8 mouse cellular contexts compared by ENCODE assay signal in the genomic region with DNA sequence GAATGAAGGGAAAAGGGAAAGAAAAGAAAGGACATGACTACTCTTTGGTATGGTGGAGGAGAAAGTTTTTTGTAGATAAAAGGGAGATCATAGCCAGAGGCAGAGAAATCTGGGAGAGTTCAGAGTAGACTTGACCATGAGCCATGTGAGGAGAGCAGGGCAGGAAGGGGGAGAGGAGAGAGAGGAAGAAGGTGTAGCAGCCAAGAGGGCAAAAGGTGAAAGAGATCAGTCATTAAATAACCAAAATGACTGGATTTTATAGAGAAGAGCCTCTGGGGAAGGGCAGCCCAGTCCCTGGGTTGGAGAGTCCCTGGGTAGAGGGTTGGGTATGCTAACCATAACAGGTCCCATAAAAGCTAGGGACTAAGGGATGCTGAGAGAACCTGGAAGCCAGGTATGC. TPM values are rescaled to one million over a fixed set of nuclear protein-coding genes. Genes with fewer than 3 reads are reported as not detected.
DNase-seq lines count a peak whose midpoint lies in the region; ATAC-seq lines count a peak whose summit lies in the region.

No protein-coding gene starts in this region.

- H3K36me3 ChIP-seq in heart, embryonic 16.5 days (ENCODE audit: control insufficient read depth, insufficient read depth), result no peaks in the 10 kb centered on the region; the same call in 1 of the 2 replicates
- 0 out of 2 replicates have a peak, but pooled peaks cover 9% of the 10 kb centered on the region for H3K36me3 ChIP-seq in embryonic facial prominence, embryonic 14.5 days (ENCODE audit: control insufficient read depth, insufficient read depth, low read length)
- no peaks in the 10 kb centered on the region for H3K36me3 ChIP-seq in kidney, embryonic 14.5 days (ENCODE audit: control insufficient read depth, insufficient read depth, low read length)
- no peaks in the 10 kb centered on the region for H3K36me3 ChIP-seq in midbrain, embryonic 16.5 days (ENCODE audit: control insufficient read depth, insufficient read depth, low read length)

- no peaks in the 10 kb centered on the region for H3K9me3 ChIP-seq in heart, embryonic 16.5 days (replicated peaks; ENCODE audit: control insufficient read depth, low read length)
- H3K9me3 ChIP-seq in embryonic facial prominence, embryonic 14.5 days (ENCODE audit: control insufficient read depth, low read length), result no peaks in the 10 kb centered on the region
- H3K9me3 ChIP-seq in kidney, embryonic 14.5 days (ENCODE audit: control insufficient read depth, low read length), result no peaks in the 10 kb centered on the region
- H3K9me3 ChIP-seq in midbrain, embryonic 16.5 days (replicated peaks; ENCODE audit: control insufficient read depth, low read length, poor library complexity, severe bottlenecking), result no peaks in the 10 kb centered on the region; the same call in 1 of the 2 replicates

- no peak overlapping the region for H3K9ac ChIP-seq in heart, embryonic 16.5 days (ENCODE audit: low read length)
- H3K9ac ChIP-seq in embryonic facial prominence, embryonic 14.5 days (ENCODE audit: low read depth, low read length), result no peak overlapping the region; the same call in 1 of the 2 replicates
- no peak overlapping the region for H3K9ac ChIP-seq in kidney, embryonic 14.5 days (ENCODE audit: low read depth, low read length)
- H3K9ac ChIP-seq in midbrain, embryonic 16.5 days (ENCODE audit: low read depth, low read length), result no peak overlapping the region

- DNase-seq in heart, postnatal 25 days (ENCODE audit: low spot score), result no peak
- DNase-seq in embryonic facial prominence, embryonic 14.5 days (ENCODE audit: low spot score), result no peak
- DNase-seq in thymus, postnatal 14 days, result no peak
- no peak for DNase-seq in adrenal gland, postnatal 14 days

- H3K4me1 ChIP-seq in heart, embryonic 16.5 days (ENCODE audit: control insufficient read depth, insufficient read depth, low read length), result no peaks in the 10 kb centered on the region
- H3K4me1 ChIP-seq in embryonic facial prominence, embryonic 14.5 days (ENCODE audit: control insufficient read depth, insufficient read depth, low read length), result peaks cover 4% of the 10 kb centered on the region; the same call in 1 of the 2 replicates
- H3K4me1 ChIP-seq in kidney, embryonic 14.5 days (ENCODE audit: control insufficient read depth, insufficient read depth, low read length), result no peaks in the 10 kb centered on the region
- peaks cover 11% of the 10 kb centered on the region for H3K4me1 ChIP-seq in midbrain, embryonic 16.5 days (ENCODE audit: control insufficient read depth, insufficient read depth, low read length)

- peak overlapping the region; percentile 87 for H3K4me2 ChIP-seq in heart, embryonic 16.5 days (ENCODE audit: low read depth, low read length)
- H3K4me2 ChIP-seq in embryonic facial prominence, embryonic 14.5 days (ENCODE audit: low read depth, low read length), result peak overlapping the region; percentile 67
- H3K4me2 ChIP-seq in kidney, embryonic 14.5 days (replicated peaks; ENCODE audit: low read depth, low read length), result peak overlapping the region; percentile 48
- peak overlapping the region; percentile 52 for H3K4me2 ChIP-seq in midbrain, embryonic 16.5 days (ENCODE audit: low read length)

- H3K27ac ChIP-seq in heart, embryonic 16.5 days (ENCODE audit: low read length), result no peak overlapping the region
- no peak overlapping the region for H3K27ac ChIP-seq in embryonic facial prominence, embryonic 14.5 days (replicated peaks; ENCODE audit: low read depth, low read length)
- H3K27ac ChIP-seq in kidney, embryonic 14.5 days (ENCODE audit: low read depth, low read length), result no peak overlapping the region
- H3K27ac ChIP-seq in midbrain, embryonic 16.5 days (ENCODE audit: low read length), result no peak overlapping the region

- peak overlapping the region; percentile 85; the same call in 1 of the 2 replicates for H3K4me3 ChIP-seq in heart, embryonic 16.5 days (ENCODE audit: low read length)
- peak overlapping the region; percentile 89; the same call in 1 of the 2 replicates for H3K4me3 ChIP-seq in embryonic facial prominence, embryonic 14.5 days (ENCODE audit: low read depth, low read length)
- peak overlapping the region; percentile 82; the same call in 1 of the 2 replicates for H3K4me3 ChIP-seq in kidney, embryonic 14.5 days (ENCODE audit: low read length)
- no peak overlapping the region for H3K4me3 ChIP-seq in midbrain, embryonic 16.5 days (ENCODE audit: low read depth, low read length)

- intact Hi-C loops in heart, postnatal 25 days (cut with DNase I), result loop anchor here (5.0 kb wide), 2 partner anchors 86 to 344 kb away; a partner anchor contains a TSS

- no peaks in the 10 kb centered on the region for H3K27me3 ChIP-seq in heart, embryonic 16.5 days (ENCODE audit: control insufficient read depth, insufficient read depth, low read length)
- no peaks in the 10 kb centered on the region for H3K27me3 ChIP-seq in embryonic facial prominence, embryonic 14.5 days (replicated peaks; ENCODE audit: control insufficient read depth, insufficient read depth, low read length)
- no peaks in the 10 kb centered on the region for H3K27me3 ChIP-seq in kidney, embryonic 14.5 days (ENCODE audit: control insufficient read depth, insufficient read depth, low read length)
- no peaks in the 10 kb centered on the region for H3K27me3 ChIP-seq in midbrain, embryonic 16.5 days (ENCODE audit: control insufficient read depth, insufficient read depth, low read depth, low read length)

- no peak for ATAC-seq in heart, embryonic 16.5 days (replicated peaks; ENCODE audit: extremely low read depth, insufficient read depth, low FRiP score)
- ATAC-seq in embryonic facial prominence, embryonic 14.5 days (ENCODE audit: low read depth), result no peak
- no peak for ATAC-seq in kidney, embryonic 14.5 days (ENCODE audit: low FRiP score, low TSS enrichment)
- peak; percentile 21; the same call in 1 of the 2 replicates for ATAC-seq in midbrain, embryonic 16.5 days
- no peak for ATAC-seq in granulocyte monocyte progenitor cell, adult 5-6 weeks (replicated peaks; ENCODE audit: poor library complexity, severe bottlenecking)

RNA-seq across cellular contexts. Expression of a gene that starts 0.9 kb away (rescaled TPM):
- polyA plus RNA-seq in heart, embryonic 16.5 days (2015; fragmentation: Nextera tagmentation; extraction: Ambion mirVana), result 6.6 TPM in 2 replicates
- total RNA-seq in heart, postnatal 25 days (2021), result 10 to 100 TPM; 11.9 to 12.0 TPM
- 14.3 and 16.5 TPM in 2 replicates for polyA plus RNA-seq in embryonic facial prominence, embryonic 14.5 days (2014; fragmentation: Nextera tagmentation; extraction: Ambion mirVana)
- polyA plus RNA-seq in kidney, embryonic 14.5 days (2014; fragmentation: Nextera tagmentation; extraction: Ambion mirVana), result 5.8 and 12.5 TPM in 2 replicates
- 8.8 and 9.9 TPM in 2 replicates for polyA plus RNA-seq in midbrain, embryonic 16.5 days (2015; fragmentation: Nextera tagmentation; extraction: Ambion mirVana)
- total RNA-seq in granulocyte monocyte progenitor cell, adult 5-6 weeks (2014; fragmentation: Nextera tagmentation), result 3.5 and 7.8 TPM in 2 replicates
- total RNA-seq in granulocyte monocyte progenitor cell, adult 5-6 weeks (2017), result 3.5 and 4.5 TPM in 2 replicates
- 22.4 and 26.7 TPM in 2 replicates for total RNA-seq in adrenal gland, postnatal 14 days (2021)
